Mouse (Mus musculus): Measurements from ENCODE around the gene Galnt2. TPM values are rescaled to one million over a fixed set of nuclear protein-coding genes. Genes with fewer than 3 reads are reported as not detected.

Gene Galnt2
- polyA plus RNA-seq, 1 experiment from 2014 or later = 46.4 TPM

GRCm38 (mm10) chr8:124348087-124348486 lies 116.9 kb downstream of the Galnt2 start:
- Histone ChIP-seq H3K27me3 (ENCODE audit: control insufficient read depth, insufficient read depth, low read depth, low read length) (no peaks in the 10 kb centered on the region), H3K36me3 (ENCODE audit: control insufficient read depth, insufficient read depth, low read length) (peaks cover 10% of the 10 kb centered on the region), H3K4me1 (replicated peaks; ENCODE audit: control insufficient read depth, insufficient read depth, low read length) (no peaks in the 10 kb centered on the region), H3K9ac (ENCODE audit: low read length) (no peak overlapping the region), H3K27ac (ENCODE audit: low read length) (no peak overlapping the region), H3K4me3 (ENCODE audit: low read length) (no peak overlapping the region), H3K4me2 (ENCODE audit: low read depth, low read length) (no peak overlapping the region), H3K9me3 (ENCODE audit: control insufficient read depth, low read length) (no peaks in the 10 kb centered on the region)
- ATAC-seq (ENCODE audit: low read depth) = no peak
- WGBS = 35% methylated on average over 1 of the region's 1 CpGs

GRCm38 (mm10) chr8:124349663-124350062 lies 118.5 kb downstream of the Galnt2 start:
- Histone ChIP-seq H3K27ac (ENCODE audit: low read length) (no peak overlapping the region), H3K4me1 (replicated peaks; ENCODE audit: control insufficient read depth, insufficient read depth, low read length) (no peaks in the 10 kb centered on the region), H3K9ac (ENCODE audit: low read length) (no peak overlapping the region), H3K4me3 (ENCODE audit: low read length) (no peak overlapping the region), H3K4me2 (ENCODE audit: low read depth, low read length) (no peak overlapping the region), H3K9me3 (ENCODE audit: control insufficient read depth, low read length) (no peaks in the 10 kb centered on the region), H3K36me3 (ENCODE audit: control insufficient read depth, insufficient read depth, low read length) (peaks cover 4% of the 10 kb centered on the region; the same call in 1 of the 2 replicates), H3K27me3 (ENCODE audit: control insufficient read depth, insufficient read depth, low read depth, low read length) (no peaks in the 10 kb centered on the region)
- WGBS = 37% methylated on average over 7 of the region's 7 CpGs
- peak; percentile 37; the same call in 1 of the 2 replicates for ATAC-seq (ENCODE audit: low read depth)

GRCm38 (mm10) chr8:124351636-124352035 lies 120.4 kb downstream of the Galnt2 start:
- Histone ChIP-seq H3K27me3 (ENCODE audit: control insufficient read depth, insufficient read depth, low read depth, low read length) (no peaks in the 10 kb centered on the region), H3K36me3 (ENCODE audit: control insufficient read depth, insufficient read depth, low read length) (no peaks in the 10 kb centered on the region), H3K27ac (ENCODE audit: low read length) (no peak overlapping the region), H3K9ac (ENCODE audit: low read length) (no peak overlapping the region), H3K4me2 (ENCODE audit: low read depth, low read length) (no peak overlapping the region), H3K4me1 (replicated peaks; ENCODE audit: control insufficient read depth, insufficient read depth, low read length) (no peaks in the 10 kb centered on the region), H3K4me3 (ENCODE audit: low read length) (no peak overlapping the region), H3K9me3 (ENCODE audit: control insufficient read depth, low read length) (no peaks in the 10 kb centered on the region)
- 54% methylated on average over 5 of the region's 5 CpGs for WGBS
- no peak for ATAC-seq (ENCODE audit: low read depth)

DNA sequence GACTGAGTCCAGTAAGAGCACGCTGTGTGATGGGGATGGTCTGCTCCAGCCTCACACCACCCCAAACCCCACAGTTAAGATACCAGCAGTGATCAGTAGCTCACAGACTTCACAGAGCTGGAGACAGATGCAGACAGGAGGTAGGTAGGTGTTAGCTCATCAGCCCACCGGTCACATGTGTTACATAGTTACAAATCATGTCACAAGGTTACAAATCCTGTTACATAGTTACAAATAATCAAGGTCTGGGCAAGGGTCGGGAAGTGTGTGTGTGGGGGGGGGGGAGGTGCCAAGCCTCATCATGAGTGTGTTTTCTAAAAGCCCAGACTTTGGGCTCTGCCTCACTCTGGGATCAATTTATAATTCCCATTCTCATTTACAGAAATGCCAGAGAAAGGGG lies 129.7 kb downstream of the Galnt2 start:
- Histone ChIP-seq H3K27ac (ENCODE audit: low read length) (no peak overlapping the region), H3K4me1 (replicated peaks; ENCODE audit: control insufficient read depth, insufficient read depth, low read length) (no peaks in the 10 kb centered on the region), H3K36me3 (ENCODE audit: control insufficient read depth, insufficient read depth, low read length) (no peaks in the 10 kb centered on the region), H3K9ac (ENCODE audit: low read length) (no peak overlapping the region), H3K9me3 (ENCODE audit: control insufficient read depth, low read length) (no peaks in the 10 kb centered on the region), H3K27me3 (ENCODE audit: control insufficient read depth, insufficient read depth, low read depth, low read length) (no peaks in the 10 kb centered on the region), H3K4me3 (ENCODE audit: low read length) (no peak overlapping the region), H3K4me2 (ENCODE audit: low read depth, low read length) (no peak overlapping the region)
- WGBS = 58% methylated on average over 3 of the region's 3 CpGs
- no peak for ATAC-seq (ENCODE audit: low read depth)

DNA sequence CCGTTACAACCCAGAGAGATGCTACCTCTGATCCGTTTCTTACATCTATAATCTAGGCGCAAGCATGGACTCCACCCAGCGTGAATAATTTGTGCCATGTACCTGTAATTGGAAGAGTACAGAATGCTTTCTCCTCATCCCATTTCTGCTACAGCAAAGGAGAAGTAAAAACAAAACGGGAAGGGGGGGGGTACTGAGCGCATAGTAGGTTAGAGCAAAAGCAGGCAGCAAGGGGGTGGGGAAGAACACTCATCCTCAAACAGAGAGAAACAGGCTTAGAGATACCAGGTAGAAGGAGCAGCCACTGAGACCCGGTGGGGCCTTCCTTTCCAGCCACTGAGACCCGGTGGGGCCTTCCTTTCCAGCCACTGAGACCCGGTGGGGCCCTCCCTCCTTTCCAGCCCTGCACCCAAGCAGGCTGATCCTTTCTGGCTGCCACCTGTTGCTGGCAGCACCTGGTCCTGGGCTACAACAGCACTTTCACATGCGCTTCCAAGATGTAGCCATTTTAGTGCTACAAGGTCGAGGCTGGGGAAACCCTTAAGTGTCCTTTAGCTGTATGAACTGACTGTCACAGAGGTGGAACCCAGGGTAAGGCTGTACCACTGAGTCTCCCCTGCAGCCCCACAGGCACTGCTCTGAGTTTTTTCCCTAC lies 130.7 kb downstream of the Galnt2 start:
- Histone ChIP-seq H3K9ac (ENCODE audit: low read length) (no peak overlapping the region), H3K36me3 (ENCODE audit: control insufficient read depth, insufficient read depth, low read length) (no peaks in the 10 kb centered on the region), H3K4me2 (ENCODE audit: low read depth, low read length) (no peak overlapping the region), H3K9me3 (ENCODE audit: control insufficient read depth, low read length) (no peaks in the 10 kb centered on the region), H3K27ac (ENCODE audit: low read length) (no peak overlapping the region), H3K4me1 (replicated peaks; ENCODE audit: control insufficient read depth, insufficient read depth, low read length) (no peaks in the 10 kb centered on the region), H3K4me3 (ENCODE audit: low read length) (no peak overlapping the region), H3K27me3 (ENCODE audit: control insufficient read depth, insufficient read depth, low read depth, low read length) (no peaks in the 10 kb centered on the region)
- ATAC-seq (ENCODE audit: low read depth) = no peak
- 74% methylated on average over 11 of the region's 11 CpGs for WGBS

DNA sequence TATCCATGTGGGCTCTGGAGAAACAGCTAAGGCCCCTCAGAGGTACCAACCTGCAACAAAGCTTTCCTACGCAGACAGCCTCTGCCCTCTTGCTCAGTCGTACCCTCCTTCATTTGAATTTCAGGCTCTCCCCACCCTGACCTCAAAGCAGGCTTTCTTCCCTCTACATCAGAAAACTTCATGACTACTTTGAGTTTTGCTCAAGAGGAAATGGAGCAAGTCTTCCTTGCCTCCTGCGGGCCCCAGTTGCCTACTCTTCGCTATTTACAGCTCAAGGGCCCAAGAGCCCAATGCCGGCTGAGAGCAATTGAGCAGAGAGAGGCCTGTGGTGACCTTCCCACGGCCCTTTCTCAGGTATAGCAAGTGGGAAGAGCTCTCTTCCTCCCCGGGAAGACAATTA lies 131.4 kb downstream of the Galnt2 start:
- 73% methylated on average over 7 of the region's 7 CpGs for WGBS
- H3K36me3 ChIP-seq (ENCODE audit: control insufficient read depth, insufficient read depth, low read length) = no peaks in the 10 kb centered on the region
- no peak for ATAC-seq (ENCODE audit: low read depth)

DNA sequence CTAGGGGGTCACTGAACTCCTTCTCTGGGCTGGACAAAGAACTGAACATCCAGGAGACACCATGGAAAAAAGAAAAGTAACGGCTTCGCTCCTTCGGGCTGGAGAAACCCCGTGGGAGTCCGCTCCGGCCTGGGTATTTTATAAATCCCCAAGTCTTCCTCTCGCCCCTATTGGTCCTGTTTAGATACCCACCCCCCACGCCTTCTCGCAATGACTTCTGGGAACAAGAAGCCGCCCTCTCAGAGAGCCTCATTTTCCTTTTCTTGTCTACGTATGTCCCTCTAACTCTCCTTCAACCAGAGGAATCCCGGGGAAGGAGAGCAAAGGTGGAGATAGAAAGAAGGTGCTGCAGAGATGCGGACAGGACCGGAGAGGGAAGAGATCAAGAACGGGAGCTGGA lies 132.1 kb downstream of the Galnt2 start:
- 85% methylated on average over 15 of the region's 15 CpGs for WGBS
- H3K36me3 ChIP-seq (ENCODE audit: control insufficient read depth, insufficient read depth, low read length) = no peaks in the 10 kb centered on the region
- no peaks in the 10 kb centered on the region for H3K27me3 ChIP-seq (ENCODE audit: control insufficient read depth, insufficient read depth, low read depth, low read length)
- H3K9ac ChIP-seq (ENCODE audit: low read length) = no peak overlapping the region
- H3K27ac ChIP-seq (ENCODE audit: low read length) = no peak overlapping the region
- H3K9me3 ChIP-seq (ENCODE audit: control insufficient read depth, low read length) = no peaks in the 10 kb centered on the region
- H3K4me1 ChIP-seq (replicated peaks; ENCODE audit: control insufficient read depth, insufficient read depth, low read length) = no peaks in the 10 kb centered on the region
- no peak for ATAC-seq (ENCODE audit: low read depth)
- H3K4me2 ChIP-seq (ENCODE audit: low read depth, low read length) = no peak overlapping the region
- H3K4me3 ChIP-seq (ENCODE audit: low read length) = no peak overlapping the region

More for the DNA sequence above, 131.4 kb downstream of the Galnt2 start:
- no peaks in the 10 kb centered on the region for H3K9me3 ChIP-seq (ENCODE audit: control insufficient read depth, low read length)
- no peak overlapping the region for H3K4me2 ChIP-seq (ENCODE audit: low read depth, low read length)
- H3K27ac ChIP-seq (ENCODE audit: low read length) = no peak overlapping the region
- no peak overlapping the region for H3K4me3 ChIP-seq (ENCODE audit: low read length)
- H3K4me1 ChIP-seq (replicated peaks; ENCODE audit: control insufficient read depth, insufficient read depth, low read length) = no peaks in the 10 kb centered on the region
- H3K9ac ChIP-seq (ENCODE audit: low read length) = no peak overlapping the region
- H3K27me3 ChIP-seq (ENCODE audit: control insufficient read depth, insufficient read depth, low read depth, low read length) = no peaks in the 10 kb centered on the region

- Histone ChIP-seq H3K9me3 (ENCODE audit: control insufficient read depth, low read length) (no peaks in the 10 kb centered on the region), H3K36me3 (ENCODE audit: control insufficient read depth, insufficient read depth, low read length) (no peaks in the 10 kb centered on the region), H3K4me1 (replicated peaks; ENCODE audit: control insufficient read depth, insufficient read depth, low read length) (no peaks in the 10 kb centered on the region), H3K27ac (ENCODE audit: low read length) (no peak overlapping the region), H3K4me2 (ENCODE audit: low read depth, low read length) (no peak overlapping the region), H3K4me3 (ENCODE audit: low read length) (no peak overlapping the region), H3K27me3 (ENCODE audit: control insufficient read depth, insufficient read depth, low read depth, low read length) (no peaks in the 10 kb centered on the region), H3K9ac (ENCODE audit: low read length) (no peak overlapping the region)
- no peak for ATAC-seq (ENCODE audit: low read depth)
- WGBS = 14% methylated on average over 8 of the region's 8 CpGs
These were observed 137.0 kb downstream of the Galnt2 start for GRCm38 (mm10) chr8:124368213-124368612.

DNA sequence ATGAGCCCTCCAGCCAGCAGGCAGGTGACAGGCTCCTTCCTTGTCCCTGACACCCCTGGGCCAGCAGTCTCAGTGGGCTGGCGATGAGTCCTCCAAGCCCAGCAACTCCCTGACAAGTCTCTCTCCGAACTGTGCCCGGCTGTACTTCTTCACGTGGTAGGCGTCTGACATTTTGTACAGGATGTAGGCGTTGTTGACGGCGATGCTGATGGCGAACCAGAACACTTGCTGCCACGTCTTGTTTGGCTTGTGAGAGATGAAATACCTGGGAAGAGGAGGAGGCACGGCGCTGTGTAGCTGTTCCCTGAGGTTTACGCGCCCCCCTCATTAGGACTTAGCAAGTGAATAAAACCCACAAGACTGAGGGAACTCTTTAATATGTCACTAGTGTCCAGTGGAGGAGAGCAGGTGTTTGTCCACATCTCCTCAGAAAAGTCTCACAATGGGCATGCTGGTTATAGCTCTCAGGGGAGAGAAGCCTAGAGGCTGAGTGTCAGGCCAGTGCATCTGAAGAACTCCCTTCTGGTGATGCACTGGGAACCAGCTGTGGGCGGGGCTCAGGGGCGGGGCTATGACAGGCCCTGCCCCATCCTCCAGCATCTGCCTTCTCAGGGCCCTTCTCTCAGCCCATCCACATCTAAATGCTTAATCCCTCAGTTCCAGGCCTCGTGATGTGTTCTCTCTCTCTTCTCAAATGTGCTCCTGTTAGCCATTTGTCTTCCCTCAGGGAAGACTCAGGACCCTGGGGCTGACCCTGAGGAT lies 139.4 kb downstream of the Galnt2 start:
- ATAC-seq (ENCODE audit: low read depth) = no peak
- Histone ChIP-seq H3K27me3 (ENCODE audit: control insufficient read depth, insufficient read depth, low read depth, low read length) (no peaks in the 10 kb centered on the region), H3K9me3 (ENCODE audit: control insufficient read depth, low read length) (no peaks in the 10 kb centered on the region), H3K4me3 (ENCODE audit: low read length) (no peak overlapping the region), H3K36me3 (ENCODE audit: control insufficient read depth, insufficient read depth, low read length) (no peaks in the 10 kb centered on the region), H3K27ac (ENCODE audit: low read length) (no peak overlapping the region), H3K4me1 (replicated peaks; ENCODE audit: control insufficient read depth, insufficient read depth, low read length) (peaks cover 5% of the 10 kb centered on the region; the same call in 1 of the 2 replicates), H3K9ac (ENCODE audit: low read length) (no peak overlapping the region), H3K4me2 (ENCODE audit: low read depth, low read length) (no peak overlapping the region)
- 63% methylated on average over 17 of the region's 17 CpGs for WGBS

All from lung, embryonic 16.5 days (tissue).